Mouse (Mus musculus): ENCODE data around the gene Maml1. TPM values are rescaled to one million over a fixed set of nuclear protein-coding genes. Genes with fewer than 3 reads are reported as not detected.
A peak's percentile ranks its signal among the peaks of the same experiment; 100 is the strongest.

Gene Maml1
- polyA plus RNA-seq, 1 experiment = 16.3 TPM

DNA sequence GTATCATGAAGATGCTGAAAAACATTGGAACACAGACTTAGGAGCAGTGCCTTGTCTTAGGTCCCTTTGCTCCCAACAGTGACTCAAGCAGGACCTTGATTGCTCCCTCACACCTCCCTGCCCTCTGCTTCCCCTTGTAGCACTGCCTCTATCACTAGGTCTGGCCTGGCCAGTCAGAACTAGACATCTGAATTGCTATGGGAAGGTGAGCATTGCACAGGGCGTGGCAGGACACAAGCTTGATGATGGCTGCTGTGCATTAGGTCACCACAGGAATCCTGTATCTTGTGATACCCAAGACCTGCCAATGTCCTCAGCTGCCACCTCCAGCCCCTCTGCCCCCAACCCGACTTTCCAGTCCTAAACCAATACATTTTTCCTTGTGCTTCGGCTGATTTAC, 25.1 kb downstream of the Maml1 start:
- H3K4me1 ChIP-seq (ENCODE audit: control insufficient read depth, insufficient read depth, low read length) = no peaks in the 10 kb centered on the region
- no peak for TF ChIP-seq POLR2A (IDR thresholded peaks at IDR 0.05; ENCODE audit: borderline replicate concordance, low read depth, low read length)
- TF ChIP-seq CTCF (IDR thresholded peaks at IDR 0.05; ENCODE audit: low read depth, low read length) = no peak
- H3K4me3 ChIP-seq (ENCODE audit: insufficient read depth, low read length) = no peak overlapping the region
- no peak overlapping the region for H3K27ac ChIP-seq (ENCODE audit: insufficient read depth, low read depth, low read length)

DNA sequence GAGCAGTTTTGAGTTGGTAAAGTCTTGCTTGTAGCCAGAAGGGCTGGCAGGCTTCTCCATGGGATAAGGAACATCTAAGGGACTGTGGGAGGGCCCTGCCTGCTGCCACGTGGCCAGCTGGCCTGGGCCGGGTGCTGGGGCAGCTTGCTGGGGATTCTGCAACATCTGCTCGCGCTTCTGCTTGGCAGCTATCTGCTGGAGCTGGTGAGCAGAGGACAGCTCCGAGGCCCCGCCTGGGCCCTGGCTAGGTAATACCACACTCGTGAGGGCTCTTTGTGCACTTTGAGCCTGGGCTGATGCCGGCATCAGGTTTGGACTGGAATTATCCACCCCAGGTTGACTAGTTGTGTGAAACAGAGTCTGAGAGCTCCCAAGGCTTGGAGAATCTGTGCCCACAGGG, 26.2 kb downstream of the Maml1 start:
- no peaks in the 10 kb centered on the region for H3K4me1 ChIP-seq (ENCODE audit: control insufficient read depth, insufficient read depth, low read length)
- TF ChIP-seq POLR2A (IDR thresholded peaks at IDR 0.05; ENCODE audit: borderline replicate concordance, low read depth, low read length) (no peak), CTCF (IDR thresholded peaks at IDR 0.05; ENCODE audit: low read depth, low read length) (no peak)
- H3K4me3 ChIP-seq (ENCODE audit: insufficient read depth, low read length) = no peak overlapping the region
- H3K27ac ChIP-seq (ENCODE audit: insufficient read depth, low read depth, low read length) = no peak overlapping the region

DNA sequence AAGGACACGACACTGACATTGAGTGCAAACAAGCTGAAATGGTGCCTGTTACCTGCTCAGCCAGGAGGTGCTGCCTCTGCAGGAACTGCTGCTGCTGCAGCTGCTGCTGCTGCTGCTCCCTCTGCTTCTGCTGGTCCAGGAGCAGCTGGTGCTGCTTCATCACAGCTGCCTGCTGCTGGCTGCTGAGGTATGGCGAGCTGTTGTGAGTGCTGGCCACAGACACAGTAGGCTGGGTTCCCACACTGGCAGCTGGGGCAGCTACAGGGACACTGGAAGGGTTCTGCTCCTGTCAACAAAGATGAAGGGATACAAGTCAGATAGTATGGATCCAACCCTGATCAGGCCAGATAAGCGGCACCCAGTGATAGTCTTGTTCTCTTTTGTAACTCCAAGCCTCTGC, 28.9 kb downstream of the Maml1 start:
- TF ChIP-seq POLR2A (IDR thresholded peaks at IDR 0.05; ENCODE audit: borderline replicate concordance, low read depth, low read length) = no peak
- no peak for TF ChIP-seq CTCF (IDR thresholded peaks at IDR 0.05; ENCODE audit: low read depth, low read length)
- H3K4me1 ChIP-seq (ENCODE audit: control insufficient read depth, insufficient read depth, low read length) = peaks cover 10% of the 10 kb centered on the region
- H3K27ac ChIP-seq (ENCODE audit: insufficient read depth, low read depth, low read length) = no peak overlapping the region
- no peak overlapping the region for H3K4me3 ChIP-seq (ENCODE audit: insufficient read depth, low read length)

DNA sequence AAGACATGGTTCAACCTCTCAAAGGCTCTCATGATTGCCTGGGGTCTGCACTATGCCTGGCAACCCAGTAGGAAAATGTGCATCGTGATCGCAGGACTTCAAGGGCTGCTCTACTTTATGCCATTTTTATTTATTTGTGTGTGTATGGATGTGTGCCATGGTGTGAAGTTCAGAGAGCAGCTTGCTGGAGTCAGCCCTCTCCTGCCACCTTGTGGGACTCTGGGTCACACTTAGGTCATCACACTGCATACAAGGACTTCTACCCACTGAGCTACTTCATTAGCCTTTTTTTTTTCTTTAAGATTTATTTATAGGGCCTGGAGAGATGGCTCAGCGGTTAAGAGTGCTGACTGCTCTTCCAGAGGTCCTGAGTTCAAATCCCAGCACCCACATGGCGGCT, 30.1 kb downstream of the Maml1 start:
- Histone ChIP-seq H3K4me3 (ENCODE audit: insufficient read depth, low read length) (no peak overlapping the region), H3K27ac (ENCODE audit: insufficient read depth, low read depth, low read length) (no peak overlapping the region), H3K4me1 (ENCODE audit: control insufficient read depth, insufficient read depth, low read length) (peaks cover 10% of the 10 kb centered on the region)
- TF ChIP-seq POLR2A (IDR thresholded peaks at IDR 0.05; ENCODE audit: borderline replicate concordance, low read depth, low read length) = no peak
- TF ChIP-seq CTCF (IDR thresholded peaks at IDR 0.05; ENCODE audit: low read depth, low read length) = peak; percentile 55

DNA sequence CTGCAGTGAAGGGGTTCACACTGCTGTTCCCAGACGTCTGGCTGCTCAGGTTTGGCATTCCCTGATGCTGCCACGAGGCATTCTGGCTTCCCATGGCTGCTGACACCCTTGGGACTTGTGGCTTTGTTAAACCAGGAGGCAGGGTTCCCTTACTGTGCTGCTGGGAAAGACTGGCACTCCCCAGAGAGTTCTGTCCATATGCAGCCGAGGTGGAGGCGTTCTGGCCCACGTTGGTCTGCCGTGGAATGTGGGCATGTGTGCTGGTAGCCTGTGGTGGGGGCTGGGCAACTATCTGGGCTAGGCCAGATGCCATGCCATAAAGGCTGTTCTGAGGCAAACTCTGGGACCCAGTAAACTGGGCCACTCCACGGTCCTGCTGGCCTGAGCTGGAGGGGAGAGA, 33.8 kb downstream of the Maml1 start:
- H3K4me3 ChIP-seq (ENCODE audit: insufficient read depth, low read length) = no peak overlapping the region
- no peak for TF ChIP-seq CTCF (IDR thresholded peaks at IDR 0.05; ENCODE audit: low read depth, low read length)
- no peak for TF ChIP-seq POLR2A (IDR thresholded peaks at IDR 0.05; ENCODE audit: borderline replicate concordance, low read depth, low read length)
- no peak overlapping the region for H3K27ac ChIP-seq (ENCODE audit: insufficient read depth, low read depth, low read length)
- peaks cover 10% of the 10 kb centered on the region for H3K4me1 ChIP-seq (ENCODE audit: control insufficient read depth, insufficient read depth, low read length)

DNA sequence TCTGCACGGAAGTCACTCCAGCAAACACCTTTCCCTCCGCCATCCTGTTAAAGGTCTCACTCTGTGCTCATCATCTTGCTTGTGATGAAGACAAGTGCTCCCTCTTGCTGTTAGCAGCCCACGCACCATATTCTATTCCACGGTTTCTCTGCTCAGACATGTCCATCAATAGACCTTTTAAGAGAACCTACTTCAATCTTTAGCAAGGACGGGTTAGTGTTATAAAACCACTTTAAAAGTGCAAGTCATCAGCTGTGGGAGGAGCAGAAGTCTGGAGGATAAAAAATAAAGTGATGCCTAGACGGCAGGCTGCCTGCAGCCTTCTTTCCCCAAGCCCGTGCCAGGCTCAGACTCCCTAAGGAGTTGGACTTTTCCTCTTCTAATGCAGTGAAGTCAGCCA, 35.5 kb downstream of the Maml1 start:
- no peak overlapping the region for H3K27ac ChIP-seq (ENCODE audit: insufficient read depth, low read depth, low read length)
- H3K4me3 ChIP-seq (ENCODE audit: insufficient read depth, low read length) = no peak overlapping the region
- H3K4me1 ChIP-seq (ENCODE audit: control insufficient read depth, insufficient read depth, low read length) = peaks cover 21% of the 10 kb centered on the region
- TF ChIP-seq POLR2A (IDR thresholded peaks at IDR 0.05; ENCODE audit: borderline replicate concordance, low read depth, low read length) (no peak), CTCF (IDR thresholded peaks at IDR 0.05; ENCODE audit: low read depth, low read length) (no peak)

DNA sequence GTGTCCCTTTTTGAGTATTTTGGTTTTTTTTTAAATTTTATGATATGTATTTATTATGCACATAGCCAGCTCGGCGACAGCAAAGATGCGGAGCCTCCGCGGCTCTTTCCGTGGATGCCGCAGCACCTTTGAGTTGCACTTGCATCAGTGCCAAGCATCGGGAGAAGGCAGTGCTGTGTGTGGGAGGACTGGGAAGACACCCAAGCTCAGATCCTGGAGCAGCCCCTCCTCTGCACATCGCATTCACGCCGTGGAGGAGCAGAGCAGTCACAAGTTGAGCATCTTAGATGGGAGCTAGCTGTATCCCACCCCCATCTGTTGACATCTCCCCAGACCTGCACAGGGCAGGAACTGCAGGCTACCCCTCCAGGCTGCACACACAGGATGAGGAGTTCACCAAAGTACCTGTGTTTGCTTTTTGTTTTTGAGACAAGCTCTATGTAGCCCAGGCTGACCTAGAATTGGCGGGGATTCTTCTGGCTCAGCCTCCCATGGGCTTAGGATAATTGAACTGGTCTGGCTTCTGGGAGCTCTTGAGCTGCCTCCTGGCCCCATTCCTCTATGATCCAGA, 38.0 kb downstream of the Maml1 start:
- TF ChIP-seq CTCF (IDR thresholded peaks at IDR 0.05; ENCODE audit: low read depth, low read length) = no peak
- no peak for TF ChIP-seq POLR2A (IDR thresholded peaks at IDR 0.05; ENCODE audit: borderline replicate concordance, low read depth, low read length)
- Histone ChIP-seq H3K27ac (ENCODE audit: insufficient read depth, low read depth, low read length) (no peak overlapping the region), H3K4me1 (ENCODE audit: control insufficient read depth, insufficient read depth, low read length) (peaks cover 25% of the 10 kb centered on the region), H3K4me3 (ENCODE audit: insufficient read depth, low read length) (no peak overlapping the region)

DNA sequence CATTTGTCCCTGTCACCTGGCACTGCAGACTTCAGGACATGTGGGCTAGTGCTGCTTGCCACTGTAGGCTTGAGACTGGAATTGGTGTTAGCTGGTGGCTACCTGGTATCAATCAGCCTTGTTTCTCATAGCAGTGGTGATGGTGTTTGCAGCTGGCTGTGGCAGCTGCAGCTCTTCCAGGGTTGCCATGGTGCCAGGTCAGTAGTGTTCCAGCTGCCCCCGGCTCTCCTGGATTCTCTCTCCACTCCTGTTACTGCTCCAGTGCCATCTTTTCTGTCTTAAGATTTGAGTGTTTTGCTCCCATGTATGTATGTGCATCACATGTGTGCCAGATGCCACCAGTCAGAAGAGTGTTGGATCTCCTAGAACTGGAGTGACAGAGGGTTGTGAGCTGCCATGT, 38.7 kb downstream of the Maml1 start:
- Histone ChIP-seq H3K4me3 (ENCODE audit: insufficient read depth, low read length) (no peak overlapping the region), H3K27ac (ENCODE audit: insufficient read depth, low read depth, low read length) (no peak overlapping the region), H3K4me1 (ENCODE audit: control insufficient read depth, insufficient read depth, low read length) (peaks cover 25% of the 10 kb centered on the region)
- TF ChIP-seq POLR2A (IDR thresholded peaks at IDR 0.05; ENCODE audit: borderline replicate concordance, low read depth, low read length) (no peak), CTCF (IDR thresholded peaks at IDR 0.05; ENCODE audit: low read depth, low read length) (no peak)

DNA sequence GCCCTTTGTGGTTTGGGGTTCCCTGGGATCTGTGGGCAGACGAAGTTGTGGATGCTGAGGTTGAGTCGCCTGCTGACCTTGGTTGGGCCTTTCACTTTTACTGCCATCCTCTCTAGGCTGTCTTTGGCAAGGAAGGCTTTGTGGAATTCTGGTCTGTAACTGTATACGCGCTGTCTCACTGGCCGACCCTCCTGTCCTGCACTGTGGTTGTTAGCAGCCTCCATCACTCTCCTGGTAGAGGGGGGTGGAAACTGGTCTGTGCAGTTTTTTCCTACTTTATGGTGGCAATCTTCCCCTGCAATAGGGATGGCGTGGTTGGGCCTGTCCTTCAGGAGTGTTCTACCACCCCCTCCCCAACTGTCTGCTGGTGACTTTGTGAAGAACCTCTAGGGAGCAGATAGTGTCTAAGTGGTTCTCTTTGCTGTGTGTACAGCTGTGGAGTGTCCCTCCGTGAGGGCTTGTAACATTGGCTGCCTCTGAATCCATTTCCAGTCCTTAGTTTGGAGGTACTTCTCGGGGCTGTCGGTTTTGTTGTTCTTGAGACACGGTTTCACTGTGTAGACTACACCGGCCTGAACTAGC, 39.3 kb downstream of the Maml1 start:
- Histone ChIP-seq H3K4me3 (ENCODE audit: insufficient read depth, low read length) (no peak overlapping the region), H3K4me1 (ENCODE audit: control insufficient read depth, insufficient read depth, low read length) (peaks cover 25% of the 10 kb centered on the region), H3K27ac (ENCODE audit: insufficient read depth, low read depth, low read length) (no peak overlapping the region)
- TF ChIP-seq CTCF (IDR thresholded peaks at IDR 0.05; ENCODE audit: low read depth, low read length) (no peak), POLR2A (IDR thresholded peaks at IDR 0.05; ENCODE audit: borderline replicate concordance, low read depth, low read length) (no peak)

DNA sequence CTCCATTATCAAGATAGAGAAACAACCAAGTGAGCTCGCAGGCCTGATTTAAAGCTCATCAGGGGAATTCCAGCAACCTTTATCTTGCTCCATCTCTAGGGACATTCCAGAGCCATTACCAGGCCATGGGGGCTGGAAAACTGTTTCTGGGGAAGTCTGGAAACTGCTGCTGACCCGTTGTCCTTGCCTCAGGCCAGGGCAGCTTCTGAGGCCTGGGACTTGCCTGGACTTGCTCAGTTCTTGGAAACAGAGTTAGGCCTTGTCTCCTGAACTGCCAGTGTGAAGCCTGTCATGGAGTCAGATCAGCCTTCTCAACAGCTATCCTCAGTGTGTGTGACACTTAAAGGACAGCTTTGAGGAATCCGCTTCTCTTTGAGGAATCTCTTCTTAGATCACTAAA, 39.9 kb downstream of the Maml1 start:
- TF ChIP-seq POLR2A (IDR thresholded peaks at IDR 0.05; ENCODE audit: borderline replicate concordance, low read depth, low read length) = no peak
- TF ChIP-seq CTCF (IDR thresholded peaks at IDR 0.05; ENCODE audit: low read depth, low read length) = no peak
- Histone ChIP-seq H3K27ac (ENCODE audit: insufficient read depth, low read depth, low read length) (peak overlapping the region; percentile 5; the same call in 1 of the 2 replicates), H3K4me3 (ENCODE audit: insufficient read depth, low read length) (no peak overlapping the region), H3K4me1 (ENCODE audit: control insufficient read depth, insufficient read depth, low read length) (peaks cover 25% of the 10 kb centered on the region)
